Mouse (Mus musculus) cerebellum, adult (tissue): ENCODE measurements around the gene Hist1h2bb.
A peak's percentile ranks its signal among the peaks of the same experiment; 100 is the strongest.

Source experiments
- ATAC-seq: cut with Nextera tagmentation; 2 replicates; pipeline ENCODE4 v1.9.2; 2017; ENCODE audit warnings: mild to moderate bottlenecking, moderate library complexity, mixed read lengths; ENCODE audit not compliant: insufficient number of reproducible peaks, low FRiP score, low TSS enrichment

Gene Hist1h2bb

DNA sequence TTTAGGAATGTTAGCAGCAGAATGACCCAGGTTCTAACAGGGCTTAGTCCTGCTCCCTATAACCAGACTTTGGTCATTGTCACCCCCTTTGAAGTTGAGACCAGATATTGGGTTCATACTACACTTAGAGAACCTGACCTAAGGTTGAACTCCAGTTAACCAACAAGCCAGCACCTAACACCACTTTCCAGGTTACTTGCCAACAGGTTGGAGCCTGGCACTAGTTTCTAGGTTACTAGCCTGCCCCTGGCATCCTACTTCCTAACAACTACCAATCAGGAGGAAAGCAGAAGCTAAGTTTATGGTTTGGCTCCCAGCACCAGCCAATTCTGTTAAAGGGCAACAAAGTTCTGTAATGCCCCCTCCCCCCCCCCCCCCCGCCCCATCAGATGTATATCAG lies 21.3 kb upstream of the Hist1h2bb start:
- ATAC-seq, result no peak

DNA sequence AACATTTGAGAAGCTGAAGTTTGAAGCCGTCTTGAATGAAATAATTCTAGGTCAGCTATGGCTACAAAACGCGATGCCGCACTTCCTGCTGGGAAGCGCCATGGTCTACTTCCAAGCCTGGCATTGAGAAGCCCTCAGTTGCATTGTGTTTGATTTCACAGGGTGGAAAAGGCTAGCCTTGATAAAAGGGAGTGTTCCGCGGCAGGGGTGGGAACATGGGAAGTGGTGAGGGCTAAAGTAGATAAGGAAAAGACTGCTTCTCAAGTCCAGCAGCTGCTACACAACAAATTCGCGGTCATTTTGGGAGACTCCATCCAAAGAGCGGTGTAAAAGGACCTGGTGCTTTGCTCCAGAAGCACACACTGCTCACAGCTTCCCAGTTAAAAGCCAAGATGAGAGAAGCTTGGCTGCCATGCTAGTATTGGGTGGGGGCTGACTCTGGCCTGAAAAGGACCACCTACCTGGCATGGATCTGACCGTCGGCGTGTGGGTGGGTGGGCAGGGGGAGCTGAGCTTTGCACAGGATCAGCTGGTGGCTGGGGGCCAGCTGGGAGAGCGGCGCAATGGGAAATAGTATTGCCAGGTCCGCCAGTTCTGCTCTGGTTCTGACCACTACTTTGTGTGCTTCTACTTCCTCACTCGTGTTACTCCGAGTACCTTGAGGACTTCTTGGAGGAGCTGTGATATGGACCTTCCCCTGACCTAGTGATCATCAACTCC lies 17.9 kb upstream of the Hist1h2bb start:
- ATAC-seq, result no peak

DNA sequence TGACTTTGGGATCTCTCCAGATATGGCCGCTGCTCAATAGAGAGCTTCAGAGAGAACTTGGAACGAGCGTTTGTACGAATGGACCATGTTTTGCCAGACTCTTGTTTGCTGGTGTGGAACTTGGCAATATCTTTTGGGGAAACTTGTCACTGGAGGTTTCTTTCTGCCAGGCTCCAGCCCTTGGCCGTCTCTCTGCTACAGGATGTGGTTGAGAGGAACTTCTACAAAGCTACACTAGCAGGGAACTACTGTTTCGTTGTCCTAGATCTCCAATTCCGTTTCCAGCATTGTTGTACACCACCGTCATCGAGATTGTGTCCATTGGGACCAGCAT lies 17.4 kb upstream of the Hist1h2bb start:
- no peak for ATAC-seq

DNA sequence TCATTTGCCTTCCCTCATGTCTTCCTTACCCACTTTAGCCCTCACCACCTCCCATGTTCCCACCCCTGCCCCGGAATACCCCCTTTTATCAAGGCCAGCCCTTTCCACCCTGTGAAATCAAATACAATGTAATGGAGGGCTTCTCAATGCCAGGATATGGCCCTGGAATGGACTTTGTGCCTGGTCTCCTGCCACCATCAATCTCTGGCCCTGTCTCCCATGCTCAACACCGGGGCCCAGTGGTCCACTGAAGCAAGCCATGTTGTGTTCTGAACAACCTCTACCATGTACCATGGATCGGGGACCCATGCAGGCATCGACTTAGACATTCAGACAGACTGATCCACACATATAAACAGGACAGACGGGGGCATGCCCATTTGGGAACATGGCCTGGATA lies 16.8 kb upstream of the Hist1h2bb start:
- no peak for ATAC-seq

DNA sequence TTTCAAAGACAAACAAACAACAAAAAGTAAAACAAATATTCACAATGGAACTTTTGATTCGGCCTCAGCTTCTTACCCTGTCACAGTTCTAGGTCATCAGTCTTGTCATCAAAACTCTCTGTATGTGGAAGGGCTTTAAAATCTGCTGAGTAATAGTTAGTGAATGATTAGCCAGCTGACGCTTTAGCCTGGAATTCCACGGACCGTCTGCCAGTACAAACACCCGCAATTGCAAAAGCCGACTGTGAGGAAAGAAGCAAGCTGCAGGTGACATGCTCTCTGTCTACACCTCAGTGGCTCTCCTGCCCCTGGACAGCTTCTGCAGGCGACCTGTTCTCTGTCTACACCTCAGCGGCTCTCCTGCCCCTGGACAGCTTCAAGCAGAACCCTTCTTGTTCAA lies 16.1 kb upstream of the Hist1h2bb start:
- no peak for ATAC-seq

DNA sequence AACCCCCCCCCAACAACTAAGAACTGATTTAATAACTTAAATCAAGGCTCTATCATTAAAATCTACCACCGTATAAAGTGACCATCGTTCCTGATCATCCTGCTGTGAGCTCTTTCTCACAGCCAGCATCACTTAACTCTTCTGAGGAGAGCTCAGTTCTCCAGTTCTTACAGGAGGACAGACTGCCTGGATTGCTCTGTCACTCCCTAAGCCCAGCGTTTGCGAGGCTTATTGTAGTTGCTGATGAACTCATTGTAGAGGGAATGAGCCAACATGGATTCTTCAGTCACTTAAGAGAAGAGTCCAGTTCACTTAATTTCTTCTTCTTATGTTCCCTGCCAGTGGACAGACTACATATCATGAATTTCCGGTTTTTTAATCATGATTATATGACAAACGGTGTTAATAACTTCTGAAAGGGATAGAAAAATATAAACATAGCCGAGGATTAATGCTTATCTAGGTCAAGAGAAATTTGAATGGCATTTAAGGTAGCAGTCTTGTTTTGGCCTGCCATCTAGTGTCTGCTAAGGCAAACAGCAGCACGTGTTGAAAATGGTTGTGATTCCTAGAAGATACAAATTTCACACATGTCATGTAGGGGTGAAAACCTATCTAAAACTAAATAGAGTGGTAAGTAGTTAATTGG lies 14.3 kb upstream of the Hist1h2bb start:
- ATAC-seq, result 0 out of 2 replicates have a peak, but pooled peaks have one; percentile 45

DNA sequence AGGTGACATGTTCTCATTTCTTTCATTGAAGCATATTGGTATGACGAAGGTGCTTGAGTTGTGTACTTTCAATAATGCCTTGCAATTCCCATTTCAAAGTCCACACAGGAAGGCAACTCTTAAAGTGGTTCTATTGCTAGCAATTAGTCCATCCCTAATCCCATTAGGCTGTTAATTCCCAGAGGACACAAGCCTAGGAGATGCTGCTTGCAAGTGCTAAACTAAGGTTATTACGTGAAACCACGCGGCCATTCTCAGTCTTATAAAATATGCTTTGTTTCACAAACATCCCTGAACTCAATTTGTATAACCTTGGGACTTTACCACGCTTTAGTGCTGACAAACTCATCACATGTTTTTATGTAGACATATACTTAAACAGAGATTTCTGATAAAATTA lies 9.4 kb upstream of the Hist1h2bb start:
- ATAC-seq, result no peak

DNA sequence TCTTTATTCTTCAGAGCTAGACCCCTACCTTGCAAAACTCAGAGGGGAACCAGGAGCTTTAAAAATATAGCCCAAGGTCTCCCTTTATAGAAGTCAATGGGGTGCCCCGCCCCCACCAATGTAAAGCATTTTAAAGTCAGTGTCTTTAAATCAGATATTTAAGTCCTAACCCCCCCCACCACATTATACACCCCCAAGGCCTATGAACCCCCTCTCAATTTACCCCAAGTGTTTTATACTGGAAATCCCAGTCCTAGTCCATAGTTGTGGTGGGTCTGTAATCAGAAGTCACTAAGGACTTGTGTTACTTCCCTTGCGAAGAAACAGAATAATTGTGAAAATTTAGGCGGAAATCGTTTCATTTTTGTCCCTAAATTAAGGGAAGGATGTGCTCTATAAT lies 8.5 kb upstream of the Hist1h2bb start:
- no peak for ATAC-seq

DNA sequence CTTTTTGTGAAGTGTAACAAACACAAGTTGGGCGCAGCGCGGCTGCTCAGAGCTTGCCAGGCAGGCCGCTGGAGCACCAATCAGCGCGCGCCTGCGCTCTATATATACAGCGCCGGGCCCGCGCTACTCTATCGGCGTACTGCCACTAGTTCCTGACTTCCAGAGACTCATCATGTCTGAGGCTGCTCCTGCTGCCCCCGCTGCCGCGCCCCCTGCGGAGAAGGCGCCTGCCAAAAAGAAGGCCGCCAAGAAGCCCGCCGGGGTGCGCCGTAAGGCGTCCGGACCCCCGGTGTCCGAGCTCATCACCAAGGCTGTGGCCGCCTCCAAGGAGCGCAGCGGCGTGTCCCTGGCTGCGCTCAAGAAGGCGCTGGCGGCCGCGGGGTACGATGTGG lies 7.9 kb upstream of the Hist1h2bb start, which contains the start of gene Hist1h1c:
Hist1h1c (plus strand) TSS at position 132 of the 392 bp plus-strand sequence.
- peak; percentile 66; the same call in 1 of the 2 replicates for ATAC-seq

DNA sequence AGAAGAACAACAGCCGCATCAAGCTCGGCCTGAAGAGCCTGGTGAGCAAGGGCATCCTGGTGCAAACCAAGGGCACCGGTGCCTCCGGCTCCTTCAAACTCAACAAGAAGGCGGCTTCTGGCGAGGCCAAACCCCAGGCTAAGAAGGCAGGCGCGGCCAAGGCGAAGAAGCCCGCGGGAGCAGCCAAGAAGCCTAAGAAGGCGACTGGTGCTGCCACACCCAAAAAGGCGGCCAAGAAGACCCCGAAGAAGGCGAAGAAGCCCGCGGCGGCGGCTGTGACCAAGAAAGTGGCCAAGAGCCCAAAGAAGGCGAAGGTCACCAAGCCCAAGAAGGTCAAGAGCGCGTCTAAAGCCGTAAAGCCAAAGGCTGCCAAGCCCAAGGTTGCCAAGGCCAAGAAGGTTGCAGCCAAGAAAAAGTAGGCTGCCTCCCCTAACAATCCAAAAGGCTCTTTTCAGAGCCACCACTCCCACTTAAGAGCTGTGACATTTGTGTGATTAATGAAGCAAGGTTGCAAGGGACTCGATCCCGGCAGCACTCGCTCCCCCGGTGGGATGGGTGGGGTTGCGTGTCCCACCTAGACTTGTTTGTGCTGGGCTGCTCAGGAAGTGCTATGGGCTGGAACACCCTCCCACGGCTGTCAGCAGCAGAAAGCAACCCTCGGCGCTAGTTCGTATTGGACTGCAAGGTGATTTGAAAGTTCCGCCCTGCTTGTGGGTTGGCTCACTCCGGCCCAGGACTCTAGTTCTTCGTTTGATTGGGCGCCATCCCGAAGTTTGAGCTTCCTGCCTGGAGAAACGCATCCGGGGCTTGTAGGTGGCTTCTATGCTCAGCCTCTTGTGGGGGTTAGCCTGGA lies 7.2 kb upstream of the Hist1h2bb start:
- ATAC-seq, result peak; percentile 97

DNA sequence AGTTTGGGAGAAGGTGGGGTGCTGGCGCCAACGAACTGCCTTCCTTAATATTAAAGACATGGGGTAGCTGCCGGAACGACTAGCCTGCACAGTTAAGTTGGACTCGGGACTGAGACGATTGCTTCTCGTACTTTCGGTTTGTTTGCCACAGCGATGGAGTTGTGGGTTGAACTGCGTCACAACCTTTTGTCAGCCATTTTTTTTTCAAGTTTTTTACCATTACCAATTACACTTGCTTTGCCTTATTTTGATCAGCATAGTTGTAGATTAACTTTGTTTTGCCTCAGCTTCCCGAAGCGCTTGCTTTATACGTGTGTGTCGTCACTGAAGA lies 6.6 kb upstream of the Hist1h2bb start:
- ATAC-seq, result no peak

DNA sequence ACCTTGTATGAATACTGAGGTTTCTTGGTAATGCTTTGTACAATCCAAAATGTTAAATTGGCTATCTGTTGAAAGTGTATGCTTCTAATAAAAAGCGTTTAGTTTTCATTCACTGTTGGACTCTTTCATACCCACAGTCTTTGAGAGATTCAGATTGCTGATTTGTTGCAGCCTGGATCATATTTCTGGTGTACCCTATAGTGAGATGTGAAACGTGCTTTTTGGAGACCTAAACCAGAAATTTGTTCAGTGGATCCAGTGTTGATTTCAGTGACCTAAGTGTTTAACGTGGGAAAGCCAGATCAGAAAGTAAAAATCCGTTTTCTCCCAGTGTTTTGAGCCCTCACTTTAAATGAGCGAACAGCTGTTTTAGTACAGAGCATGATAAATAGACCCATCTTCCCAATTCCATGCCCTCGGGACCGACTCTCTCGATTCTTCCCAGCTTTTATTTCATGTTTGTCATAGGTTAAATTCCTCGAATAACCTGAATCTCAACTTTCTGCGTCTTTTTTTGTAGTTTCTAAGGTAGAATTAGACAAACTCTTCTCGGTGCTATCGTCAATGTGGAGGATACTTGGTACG lies 6.2 kb upstream of the Hist1h2bb start:
- no peak for ATAC-seq

DNA sequence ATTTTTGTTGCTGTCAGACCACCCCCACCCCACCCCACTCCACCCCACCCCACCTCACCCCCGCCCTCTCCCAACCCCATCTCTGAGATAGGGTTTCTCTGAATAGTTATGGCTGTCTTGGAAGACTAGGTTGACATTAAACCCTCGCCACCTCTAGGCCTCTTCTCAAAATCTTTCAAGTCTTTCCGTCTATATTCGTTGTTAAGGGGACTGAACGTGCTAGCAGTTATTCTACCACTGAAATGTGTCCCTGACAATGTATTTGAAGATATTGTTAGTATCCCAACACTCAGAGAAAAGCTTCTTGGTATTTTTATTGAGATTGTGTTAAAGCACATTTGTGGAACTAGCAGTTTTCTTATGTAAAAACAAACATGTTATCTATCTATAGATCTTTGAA lies 5.6 kb upstream of the Hist1h2bb start:
- no peak for ATAC-seq

DNA sequence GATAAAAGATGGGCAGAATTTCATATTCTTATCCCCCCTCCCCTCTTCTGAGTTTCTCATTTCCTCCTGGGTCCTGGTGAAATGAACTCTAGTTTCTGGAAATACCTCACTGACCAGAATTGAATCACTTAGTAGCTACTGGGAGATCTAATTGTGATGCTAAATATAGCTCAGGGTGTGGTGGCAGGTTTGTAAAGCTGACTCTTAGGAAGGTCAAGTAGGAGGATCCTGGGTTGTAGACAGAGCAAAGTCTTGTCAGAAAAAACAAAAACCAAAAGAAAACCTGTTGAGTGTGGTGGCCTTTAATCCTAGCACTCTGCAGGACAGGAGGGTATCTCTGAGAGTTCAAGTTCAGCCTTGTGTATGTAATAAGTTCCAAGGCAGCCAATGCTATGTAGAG lies 4.5 kb upstream of the Hist1h2bb start:
- ATAC-seq, result no peak

DNA sequence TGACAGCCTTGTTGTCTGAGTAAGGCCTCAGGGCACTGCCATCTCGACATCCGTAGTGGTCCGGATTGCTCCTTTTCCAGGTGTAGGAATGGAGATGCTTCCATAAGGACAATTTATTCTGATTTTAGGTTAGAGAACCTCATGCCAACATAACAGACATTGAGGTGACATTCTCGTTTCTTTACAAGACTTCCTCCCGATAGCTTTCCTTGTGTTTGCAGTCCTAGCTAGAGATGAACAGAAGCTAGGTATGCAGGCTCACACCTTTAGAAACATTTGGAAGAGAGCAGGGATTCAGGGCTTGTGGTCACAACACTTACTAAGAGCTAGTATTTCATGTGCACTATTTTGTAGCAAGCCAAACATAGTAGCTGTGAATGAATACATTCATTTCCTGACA lies 3.3 kb upstream of the Hist1h2bb start:
- ATAC-seq, result no peak

DNA sequence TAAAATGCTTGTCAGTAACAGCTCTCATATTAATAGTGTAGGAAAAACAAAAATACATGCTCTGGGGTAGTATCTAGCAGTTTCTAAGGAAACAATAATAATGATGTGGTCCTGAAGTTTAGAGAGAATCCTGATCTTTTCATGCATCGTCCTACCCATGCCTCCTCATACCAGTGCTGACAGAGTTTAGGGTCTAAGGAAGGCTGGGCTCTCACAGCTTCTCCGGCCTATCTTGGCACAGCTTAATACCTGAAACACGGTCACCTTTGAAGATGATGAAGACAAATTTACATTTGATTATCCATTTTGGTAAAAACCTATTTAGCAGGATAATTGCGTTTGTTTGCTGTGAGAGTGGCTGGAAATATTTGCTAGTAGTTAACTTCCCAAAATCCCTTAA lies 2.6 kb upstream of the Hist1h2bb start:
- no peak for ATAC-seq

DNA sequence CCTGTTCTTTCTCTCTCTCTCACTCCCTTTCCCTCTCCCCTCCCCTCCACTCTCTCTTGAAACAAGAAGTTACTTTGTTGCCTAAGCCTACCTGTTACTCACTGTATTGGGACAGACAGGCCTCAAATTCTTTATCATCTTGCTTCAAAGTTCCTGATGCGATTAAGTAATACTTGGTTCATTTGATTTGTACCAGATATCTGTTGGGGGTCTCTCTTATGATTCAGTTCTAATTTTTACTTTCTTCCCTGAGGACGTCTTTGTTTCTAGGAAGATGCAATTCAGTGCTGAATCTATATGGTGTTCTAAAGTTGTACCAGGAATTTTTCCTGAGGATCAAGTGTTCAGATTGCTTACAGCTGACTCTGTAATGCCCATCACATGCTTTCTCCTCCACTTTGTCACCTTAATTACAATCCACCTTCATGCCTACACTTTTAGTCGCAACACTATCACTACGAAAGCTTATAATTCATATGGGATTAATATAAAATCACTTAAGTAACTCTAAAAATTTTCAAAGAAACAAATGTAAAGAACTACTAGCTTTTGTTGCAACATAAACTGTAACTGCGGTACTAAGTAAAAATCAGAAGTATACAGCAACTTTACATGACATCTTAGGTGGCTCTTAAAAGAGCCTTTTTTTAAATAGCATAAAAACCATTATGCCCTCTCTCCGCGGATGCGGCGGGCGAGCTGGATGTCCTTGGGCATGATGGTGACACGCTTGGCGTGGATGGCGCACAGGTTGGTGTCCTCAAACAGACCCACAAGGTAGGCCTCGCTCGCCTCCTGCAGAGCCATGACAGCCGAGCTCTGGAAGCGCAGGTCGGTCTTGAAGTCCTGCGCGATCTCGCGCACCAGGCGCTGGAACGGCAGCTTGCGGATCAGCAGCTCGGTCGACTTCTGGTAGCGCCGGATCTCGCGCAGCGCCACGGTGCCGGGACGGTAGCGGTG lies 1.8 kb upstream of the Hist1h2bb start:
- no peak for ATAC-seq

DNA sequence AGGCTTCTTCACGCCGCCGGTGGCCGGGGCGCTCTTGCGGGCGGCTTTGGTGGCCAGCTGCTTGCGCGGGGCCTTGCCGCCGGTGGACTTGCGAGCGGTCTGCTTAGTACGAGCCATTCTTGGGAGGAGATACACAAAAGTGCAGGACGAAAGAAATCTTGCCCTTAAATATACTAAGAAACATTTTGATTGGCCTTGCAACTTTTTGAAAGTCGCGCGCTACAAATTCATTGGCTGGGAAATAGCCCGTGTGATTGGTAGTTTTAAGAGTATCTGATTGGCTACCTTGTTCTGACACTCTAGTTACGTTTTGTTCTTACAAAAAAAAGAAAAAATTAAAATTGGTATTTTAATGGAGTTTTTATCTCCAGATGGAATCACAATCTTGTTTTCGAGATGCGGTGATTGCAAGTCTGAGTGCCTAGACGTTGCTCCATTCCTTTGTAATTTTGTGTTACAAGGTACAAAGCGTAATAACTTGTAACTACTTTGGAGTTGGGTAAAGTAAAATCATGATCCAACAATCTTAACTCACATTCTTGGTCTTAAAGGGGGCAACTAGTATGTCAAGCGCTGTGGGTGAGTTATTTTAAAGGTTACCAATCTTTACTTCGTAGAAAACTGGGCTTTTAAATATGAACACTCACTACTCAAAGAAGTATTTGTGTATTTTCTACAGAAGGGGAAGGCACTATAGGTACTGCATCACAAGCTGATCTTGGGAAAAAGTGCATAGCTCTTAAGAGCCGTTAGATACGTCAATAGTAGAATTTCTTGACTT lies 963 bp upstream of the Hist1h2bb start, which contains the start of gene Hist1h3c:
Hist1h3c (minus strand) TSS at position 222 of the 781 bp plus-strand sequence.
- ATAC-seq, result peak; percentile 56
